Mouse (Mus musculus): ENCODE measurements around the gene Fam98c.
"Not testable (repeated sequence)": the region's sequence is repeated elsewhere in the genome, so short reads cannot be mapped to it uniquely, and the experiment has no call there.

Fam98c gene

DNA sequence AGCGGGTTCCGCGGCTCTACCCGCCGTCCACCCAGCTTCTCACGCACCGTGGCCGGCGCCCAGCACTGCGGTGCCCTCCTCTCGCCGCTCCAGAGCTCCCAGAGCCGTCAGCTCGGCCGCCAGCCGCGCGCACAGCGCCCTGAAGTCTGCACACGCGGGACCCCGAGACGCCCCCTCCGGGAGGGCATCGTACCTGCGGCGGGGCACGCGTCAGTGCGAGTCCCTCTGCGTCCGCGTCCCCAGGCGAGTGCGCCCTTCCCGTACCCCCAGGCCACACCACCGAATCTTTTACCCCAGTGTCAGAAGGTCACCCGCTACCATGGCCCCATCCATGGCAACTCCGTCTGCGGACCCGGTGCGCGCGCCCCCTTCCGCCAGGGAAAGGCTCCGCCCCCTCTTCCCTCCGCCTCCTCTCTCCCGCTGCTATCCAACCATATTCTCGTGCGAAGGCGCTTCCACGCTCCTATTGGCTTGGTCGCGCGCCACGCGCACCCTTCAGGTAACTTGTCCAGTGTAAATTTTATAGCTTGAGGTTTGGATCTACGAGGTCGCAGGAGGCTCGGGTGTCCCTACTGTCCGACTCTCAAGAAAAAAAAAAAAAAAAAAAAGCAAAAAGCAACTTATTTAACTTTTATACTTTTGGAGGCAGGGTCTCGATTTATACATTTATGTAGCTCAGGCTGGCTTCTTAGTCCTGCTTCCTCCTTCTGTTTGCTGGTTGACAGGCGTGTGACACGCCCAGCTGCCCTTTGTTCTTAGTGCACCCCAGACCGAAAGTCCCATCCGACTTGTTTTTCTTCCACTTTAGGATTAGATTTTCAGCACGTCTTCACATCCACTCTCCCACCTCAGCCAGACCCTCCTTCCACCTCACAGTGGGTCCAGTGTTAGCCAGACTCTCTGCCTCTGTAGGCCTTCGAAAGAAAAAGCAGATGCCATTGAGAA, at the start of gene Fam98c:
Fam98c (minus strand) TSS at position 397 of the 945 bp plus-strand sequence.
- peak; percentile 84 for DNase-seq (ENCODE audit: low spot score)

DNA sequence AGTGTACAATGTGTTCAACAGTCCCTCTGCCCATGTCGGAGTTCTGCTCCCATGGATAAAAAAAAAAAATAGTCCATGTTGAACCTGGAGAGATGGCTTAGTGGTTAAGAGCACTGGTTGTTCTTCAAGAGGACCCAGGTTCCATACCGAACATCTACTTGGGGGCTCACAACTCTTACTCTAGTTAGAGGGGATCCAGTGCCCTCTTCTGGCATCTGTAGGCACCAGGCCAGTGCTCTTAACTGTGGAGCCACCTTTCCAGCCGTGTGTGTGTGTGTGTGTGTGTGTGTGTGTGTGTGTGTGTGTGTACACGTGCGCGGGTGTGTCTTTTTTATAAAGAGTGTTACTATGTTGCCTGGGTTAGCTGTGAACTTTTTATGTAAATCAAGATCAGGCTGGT, 46.5 kb upstream of the Fam98c start:
- no peak for DNase-seq (ENCODE audit: low spot score)

DNA sequence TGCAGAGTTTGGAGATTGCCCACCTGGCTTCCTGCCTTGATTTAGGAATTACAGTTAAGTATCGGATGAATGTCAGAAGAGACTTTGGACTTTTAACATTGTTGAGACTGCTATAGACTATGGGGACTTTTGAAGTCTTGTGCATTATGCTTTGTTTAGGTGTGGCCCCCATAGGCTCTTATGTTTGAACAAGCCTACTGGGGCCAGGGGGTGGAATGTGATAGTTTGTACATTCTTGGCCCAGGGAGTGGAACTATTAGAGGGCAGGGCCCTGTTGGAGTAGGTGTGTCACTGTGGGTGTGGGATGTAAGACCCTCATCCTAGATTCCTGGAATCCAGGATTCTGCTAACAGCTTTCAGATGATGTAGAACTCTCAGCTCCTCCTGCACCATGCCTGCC, 38.2 kb upstream of the Fam98c start:
- DNase-seq (ENCODE audit: low spot score) = not testable (repeated sequence)

DNA sequence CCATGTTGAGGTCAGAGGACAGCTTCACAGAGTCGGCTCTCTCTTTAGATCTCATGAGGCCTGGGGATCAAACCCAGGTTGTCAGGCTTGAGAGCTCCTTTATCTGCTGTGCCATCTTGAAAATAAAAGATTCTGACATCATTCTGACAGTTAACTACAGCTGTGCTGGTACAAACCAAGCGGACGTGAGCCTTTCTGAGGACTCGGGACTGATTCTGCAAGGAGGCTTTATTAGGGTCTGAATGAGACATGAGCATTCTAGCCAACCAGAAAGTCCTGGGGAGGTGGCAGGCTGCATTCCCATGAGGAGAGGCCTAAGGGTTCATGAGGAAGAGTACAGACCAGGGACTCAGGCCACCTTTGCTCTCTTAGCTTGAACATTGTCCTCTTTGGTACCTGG, 25.3 kb upstream of the Fam98c start:
- DNase-seq (ENCODE audit: low spot score) = not testable (repeated sequence)

DNA sequence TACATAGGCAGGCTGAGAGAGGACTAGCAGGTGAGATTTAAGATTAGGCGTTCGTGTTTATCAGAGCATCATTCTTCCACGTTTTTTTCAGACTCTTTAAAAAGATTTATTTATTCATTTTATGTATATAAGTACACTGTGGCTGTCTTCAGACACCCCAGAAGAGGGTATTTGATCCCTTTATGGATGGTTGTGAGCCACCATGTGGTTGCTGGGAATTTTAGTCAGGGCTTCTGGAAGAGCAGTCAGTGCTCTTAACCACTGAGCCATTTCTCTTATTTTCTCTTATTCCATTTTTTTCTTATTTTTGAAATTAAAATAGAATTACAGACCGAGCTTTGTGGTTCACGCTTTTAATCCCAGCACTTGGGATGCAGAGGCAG, 24.8 kb upstream of the Fam98c start:
- DNase-seq (ENCODE audit: low spot score) = no peak

DNA sequence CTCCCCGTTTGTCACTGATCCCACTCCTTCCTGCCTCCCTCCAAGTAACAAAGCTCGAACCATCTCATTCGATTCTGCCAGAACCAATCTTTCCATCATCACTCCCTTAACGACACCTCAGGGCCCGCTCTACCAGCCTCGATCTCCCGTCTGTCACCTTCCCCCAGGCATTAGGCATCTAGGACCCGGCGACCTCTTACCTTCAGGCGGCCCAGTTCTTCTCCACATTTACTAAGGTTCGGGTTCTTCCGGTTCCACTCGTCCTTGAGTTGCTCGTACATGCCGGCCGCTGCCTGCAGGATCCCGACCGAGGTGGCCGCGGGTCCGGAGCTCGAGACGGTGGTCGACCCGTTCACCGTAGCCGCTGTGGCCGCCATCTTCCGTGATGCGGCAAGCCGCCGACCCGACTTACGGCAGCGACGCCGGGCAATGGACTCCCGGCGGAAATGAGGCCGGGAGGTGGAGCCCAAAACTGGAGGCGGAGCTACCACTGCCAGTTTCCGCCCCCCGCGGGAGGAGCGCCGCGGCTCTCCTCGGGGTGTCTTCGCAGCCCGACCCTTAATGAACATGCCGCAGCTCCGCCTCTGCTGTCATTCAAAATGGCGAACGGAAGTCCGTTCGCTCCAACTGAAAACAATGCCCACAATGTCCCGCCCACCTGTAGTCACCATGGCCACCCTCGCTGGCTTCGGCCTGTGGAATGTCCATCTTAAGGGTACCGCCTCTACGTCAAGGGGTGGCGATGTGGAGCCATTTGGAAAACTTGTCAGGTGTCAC, 24.2 kb upstream of the Fam98c start, which contains the start of gene Psmd8:
Psmd8 (minus strand) TSS at position 625 of the 777 bp plus-strand sequence.
- DNase-seq (ENCODE audit: low spot score) = peak; percentile 96

DNA sequence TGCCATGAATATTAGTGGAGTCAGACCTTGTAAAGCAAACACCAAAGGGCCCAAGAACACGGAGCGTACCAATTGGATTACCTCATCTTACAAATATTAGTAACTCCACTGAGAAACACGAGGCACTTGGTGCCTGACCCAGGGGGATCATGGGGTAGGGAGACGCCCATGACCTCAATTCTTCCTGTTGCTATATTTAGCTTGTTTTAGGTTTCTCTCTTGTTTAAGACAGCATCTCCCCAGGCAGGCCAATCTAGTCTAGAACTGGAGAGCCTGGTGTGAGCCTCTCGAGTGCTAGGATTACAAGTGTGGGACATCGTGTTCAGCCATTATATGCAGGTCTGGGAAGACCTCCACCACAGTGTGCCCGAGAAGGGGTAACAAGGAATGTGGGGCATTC, 23.3 kb upstream of the Fam98c start:
- DNase-seq (ENCODE audit: low spot score) = no peak

DNA sequence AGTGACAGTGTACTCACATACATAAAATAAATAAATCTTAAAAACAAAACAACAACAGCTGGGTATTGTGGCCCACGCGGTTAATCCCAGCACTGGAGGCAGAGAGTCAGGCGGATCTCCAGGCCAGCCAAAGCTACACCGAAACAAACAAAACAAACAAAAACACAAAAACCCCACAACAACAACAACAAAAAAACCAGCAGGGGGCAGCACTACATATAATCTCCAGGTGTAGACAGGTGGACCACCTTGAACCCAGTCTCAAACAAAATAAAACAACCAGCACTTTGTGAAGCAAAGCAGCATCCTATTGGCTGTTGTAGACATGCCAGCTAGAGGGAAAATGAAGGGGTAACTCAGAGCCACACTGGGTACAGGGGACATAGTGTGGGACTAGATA, 22.1 kb upstream of the Fam98c start:
- no peak for DNase-seq (ENCODE audit: low spot score)

DNA sequence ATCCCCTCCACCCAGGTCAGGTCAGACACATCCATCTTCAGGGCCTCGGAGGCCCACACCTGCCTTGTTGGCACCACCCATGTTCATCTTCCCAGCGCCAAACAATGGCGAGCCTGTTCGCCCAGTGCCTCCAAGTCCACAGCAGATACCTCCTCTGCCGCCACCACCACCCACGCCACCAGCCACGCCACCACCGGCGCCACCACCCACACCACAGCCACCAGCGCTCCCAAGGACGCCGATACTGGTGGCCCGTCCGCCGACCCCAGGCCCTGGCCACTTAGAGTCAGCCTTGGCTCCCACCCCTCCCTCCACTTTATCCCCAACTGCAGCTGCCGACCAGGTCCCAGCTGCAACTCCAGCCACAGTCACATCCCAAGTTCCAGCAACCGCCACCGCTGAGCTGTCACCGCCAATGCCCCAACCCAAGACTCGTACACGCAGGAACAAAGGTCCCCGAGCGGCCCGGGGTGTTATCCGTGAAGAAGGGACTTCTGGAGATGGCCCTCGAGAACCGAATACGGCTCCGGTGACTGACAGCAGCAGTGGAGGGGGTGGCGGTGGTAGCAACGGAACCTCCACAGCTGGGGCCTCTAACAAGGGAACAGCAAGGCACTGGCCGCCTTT, 16.5 kb upstream of the Fam98c start:
- no peak for DNase-seq (ENCODE audit: low spot score)

DNA sequence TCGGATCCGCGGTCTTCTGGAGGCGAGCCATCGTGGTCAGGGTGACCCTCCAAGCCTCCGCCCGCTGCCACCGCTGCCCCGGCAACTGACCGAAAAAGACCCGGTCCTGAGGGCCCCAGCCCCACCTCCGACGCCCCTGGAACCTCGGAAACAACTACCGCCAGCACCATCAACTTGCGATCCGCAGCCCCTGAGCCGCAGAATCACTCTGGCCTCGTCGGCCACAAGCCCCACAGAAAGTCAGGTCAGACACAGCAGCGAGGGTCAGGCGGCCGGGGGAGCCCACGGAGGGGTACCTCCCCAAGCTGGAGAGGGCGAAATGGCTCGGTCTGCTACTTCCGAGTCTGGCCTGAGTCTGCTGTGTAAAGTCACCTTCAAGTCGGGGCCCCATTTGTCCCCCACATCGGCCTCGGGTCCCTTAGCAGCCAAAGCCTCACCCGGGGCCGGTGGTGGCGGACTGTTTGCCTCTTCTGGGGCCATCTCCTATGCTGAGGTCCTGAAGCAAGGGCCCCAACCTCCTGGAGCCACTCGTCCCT, 15.6 kb upstream of the Fam98c start:
- DNase-seq (ENCODE audit: low spot score) = no peak

DNA sequence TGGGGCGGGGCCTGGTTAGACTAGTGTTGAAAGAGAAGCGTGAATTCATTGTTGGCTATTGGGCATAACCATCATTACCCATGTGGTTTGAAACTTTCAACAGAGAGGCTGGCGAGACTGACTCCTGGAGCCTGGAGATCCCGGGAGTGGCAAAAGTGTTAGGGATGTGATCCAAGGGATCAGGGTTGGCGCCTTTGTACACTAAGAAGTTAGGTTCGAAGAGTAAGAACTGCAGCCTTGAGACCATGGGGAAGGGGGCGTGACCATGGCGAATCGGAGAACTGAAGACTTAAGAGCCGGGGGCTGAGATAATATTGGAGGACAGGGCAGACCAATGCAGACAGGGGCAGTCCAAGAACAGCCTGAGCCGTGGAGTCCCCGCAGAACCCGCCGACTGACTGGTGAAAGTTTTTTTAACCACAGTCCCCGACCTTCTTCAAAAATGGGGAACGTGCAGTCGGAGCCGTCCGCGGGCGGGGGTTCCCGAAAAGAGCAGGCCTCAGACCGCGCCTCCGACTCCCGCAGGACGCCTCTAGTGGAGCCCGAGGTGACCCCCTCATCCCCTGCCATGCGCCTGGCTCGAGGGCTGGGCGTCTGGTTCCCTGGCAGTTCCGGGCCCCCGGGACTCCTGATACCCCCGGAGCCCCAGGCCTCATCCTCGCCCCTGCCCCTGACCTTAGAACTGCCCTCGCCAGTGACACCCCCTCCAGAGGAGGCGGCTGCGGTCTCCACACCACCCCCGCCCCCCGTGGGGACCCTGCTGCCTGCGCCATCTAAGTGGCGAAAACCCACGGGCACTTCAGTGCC, 14.9 kb upstream of the Fam98c start:
- DNase-seq (ENCODE audit: low spot score) = no peak

DNA sequence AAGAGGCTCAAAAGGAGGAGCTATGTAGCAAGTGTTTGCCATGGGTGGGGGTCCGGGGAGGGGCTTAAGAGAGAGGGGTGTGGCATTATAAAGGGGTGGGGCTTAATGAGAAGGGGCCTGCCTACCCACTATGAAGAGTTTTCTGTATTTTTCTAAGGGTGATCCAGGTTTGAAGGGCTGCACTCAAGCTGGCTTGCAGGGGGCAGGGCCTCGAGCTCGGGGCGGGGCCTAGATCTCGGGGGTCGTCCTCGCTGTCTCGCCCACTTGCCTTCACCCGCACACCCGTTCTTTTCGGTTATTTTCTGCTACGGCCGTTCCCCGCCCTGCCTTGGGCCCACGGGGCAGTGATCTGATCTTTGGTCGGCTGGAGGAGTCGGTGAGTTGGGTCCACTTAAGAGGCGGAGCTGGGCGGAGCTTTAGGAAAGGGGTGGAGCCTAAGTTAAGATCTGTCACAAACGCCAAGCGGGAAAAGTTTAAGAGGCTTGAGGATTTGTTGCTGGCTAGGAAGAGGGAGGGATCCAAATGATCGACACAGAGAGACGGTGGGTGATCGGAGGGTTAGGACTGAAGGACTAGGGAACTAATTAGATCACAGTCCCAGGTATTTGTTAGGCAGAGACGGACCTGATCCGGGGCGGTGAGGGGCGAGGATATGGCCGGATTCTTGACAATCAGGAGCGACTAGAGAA, 14.2 kb upstream of the Fam98c start, which contains the start of the genes Ggn and Spred3:
Ggn (plus strand) TSS at position 145 of the 689 bp plus-strand sequence.
Spred3 (minus strand) TSS at position 346 of the 689 bp plus-strand sequence.
- DNase-seq (ENCODE audit: low spot score) = peak; percentile 71

DNA sequence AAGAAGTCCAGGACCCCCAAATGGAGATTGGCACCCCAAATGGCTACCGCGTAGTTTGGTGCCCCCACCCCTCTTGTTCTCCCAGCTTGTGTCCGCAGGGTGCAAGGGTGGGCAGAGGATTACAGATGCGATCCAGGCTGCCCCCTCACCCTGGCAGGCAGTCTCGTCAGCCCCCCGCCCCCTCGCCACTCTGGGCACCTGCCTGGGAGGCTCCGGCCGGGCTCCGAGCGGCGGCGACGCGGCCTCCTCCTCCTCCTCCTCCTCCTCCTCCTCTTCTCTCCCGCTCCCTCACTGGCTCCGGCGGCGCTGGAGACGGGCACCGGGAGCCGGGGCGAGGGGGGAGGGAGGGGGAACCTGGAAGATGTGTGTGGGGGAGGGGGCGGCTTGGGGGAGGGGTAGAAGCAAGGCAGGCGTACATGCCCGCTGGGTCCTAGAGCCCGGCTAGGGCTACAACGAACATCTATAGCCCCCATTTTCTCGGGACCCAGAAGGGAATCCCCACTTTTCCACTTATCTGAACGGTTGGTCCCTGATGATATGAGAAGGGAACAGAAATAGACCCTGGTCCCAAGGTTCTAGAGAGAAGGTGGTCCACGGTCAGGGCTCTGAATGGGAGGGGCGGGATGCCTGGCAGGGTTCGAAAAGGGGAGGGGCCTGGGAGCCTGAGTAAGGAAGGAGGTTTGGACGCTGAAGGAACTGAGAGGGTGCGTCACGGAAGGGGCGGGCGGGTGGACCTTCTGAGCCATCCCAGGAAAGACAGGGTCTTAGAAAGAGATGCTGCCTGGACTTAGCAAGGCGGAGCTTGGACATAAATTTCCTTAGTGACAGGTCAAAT, 13.4 kb upstream of the Fam98c start:
- peak; percentile 83 for DNase-seq (ENCODE audit: low spot score)

DNA sequence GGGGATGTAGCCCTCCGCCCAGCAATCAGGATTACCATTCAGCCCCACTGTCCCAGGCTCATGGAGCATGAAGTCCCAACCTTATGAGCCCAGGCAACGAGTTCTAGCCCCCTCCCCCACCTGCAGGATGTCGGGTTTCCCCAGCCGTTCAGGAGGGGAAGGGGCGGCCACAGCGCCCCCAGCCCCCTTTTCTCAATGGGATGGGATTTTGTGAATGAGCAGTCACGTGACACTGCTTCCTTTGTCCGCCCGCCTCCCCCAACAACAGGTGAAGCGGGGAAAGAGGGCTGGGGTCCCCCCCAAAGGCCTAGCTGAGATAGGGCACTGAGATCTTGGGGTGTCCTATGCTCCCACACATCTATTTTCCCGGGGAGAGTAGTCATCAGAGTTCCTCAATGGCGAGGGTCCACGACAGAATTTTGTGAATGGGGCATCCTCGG, 12.8 kb upstream of the Fam98c start:
- DNase-seq (ENCODE audit: low spot score) = peak; percentile 44

DNA sequence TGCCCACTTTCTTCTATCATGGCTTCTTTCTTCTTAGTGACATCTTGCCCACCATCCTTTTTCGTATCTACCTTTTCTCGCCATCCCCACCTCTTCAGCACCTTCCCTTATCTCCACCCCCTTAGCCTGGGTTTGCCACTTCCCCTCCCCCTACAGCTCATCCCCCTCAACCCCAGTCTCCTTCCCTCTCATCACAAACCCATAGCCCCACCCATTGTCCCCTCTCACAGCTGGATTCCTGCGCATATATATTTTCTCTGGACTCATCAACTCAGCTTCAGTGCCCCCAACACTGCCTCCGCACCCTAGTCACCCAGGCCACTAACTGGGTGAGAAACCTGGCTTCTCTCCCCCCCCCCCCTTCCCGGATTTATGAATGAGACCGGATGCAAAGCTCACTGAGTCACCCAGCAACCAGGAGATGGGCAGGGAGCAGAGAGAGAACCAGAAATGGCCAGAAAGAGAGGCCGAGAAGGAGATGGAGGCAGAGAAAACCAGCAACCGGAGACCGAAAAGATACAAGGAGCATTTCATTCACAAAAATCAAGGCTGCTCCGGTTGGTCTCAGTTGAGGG, 12.2 kb upstream of the Fam98c start:
- no peak for DNase-seq (ENCODE audit: low spot score)

DNA sequence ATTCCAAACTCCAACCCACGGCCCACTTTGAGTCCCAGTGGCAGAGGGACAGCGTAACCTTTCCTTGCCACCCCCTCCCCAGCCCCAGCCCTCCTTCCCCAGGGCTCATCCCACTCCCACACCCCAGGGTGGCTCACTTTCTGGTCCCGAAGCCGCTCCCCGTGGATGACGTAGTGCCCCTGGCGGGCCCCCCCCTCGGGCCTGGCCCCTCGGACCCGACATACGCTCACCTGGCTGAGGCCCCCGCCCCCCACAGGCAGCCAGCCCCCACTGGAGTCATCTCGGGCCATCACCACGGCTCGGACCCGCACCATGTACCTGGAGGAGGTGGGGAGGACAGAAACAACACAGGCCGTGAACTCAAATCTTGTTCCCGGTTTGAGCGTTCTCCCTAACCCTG, 11.6 kb upstream of the Fam98c start:
- DNase-seq (ENCODE audit: low spot score) = no peak

DNA sequence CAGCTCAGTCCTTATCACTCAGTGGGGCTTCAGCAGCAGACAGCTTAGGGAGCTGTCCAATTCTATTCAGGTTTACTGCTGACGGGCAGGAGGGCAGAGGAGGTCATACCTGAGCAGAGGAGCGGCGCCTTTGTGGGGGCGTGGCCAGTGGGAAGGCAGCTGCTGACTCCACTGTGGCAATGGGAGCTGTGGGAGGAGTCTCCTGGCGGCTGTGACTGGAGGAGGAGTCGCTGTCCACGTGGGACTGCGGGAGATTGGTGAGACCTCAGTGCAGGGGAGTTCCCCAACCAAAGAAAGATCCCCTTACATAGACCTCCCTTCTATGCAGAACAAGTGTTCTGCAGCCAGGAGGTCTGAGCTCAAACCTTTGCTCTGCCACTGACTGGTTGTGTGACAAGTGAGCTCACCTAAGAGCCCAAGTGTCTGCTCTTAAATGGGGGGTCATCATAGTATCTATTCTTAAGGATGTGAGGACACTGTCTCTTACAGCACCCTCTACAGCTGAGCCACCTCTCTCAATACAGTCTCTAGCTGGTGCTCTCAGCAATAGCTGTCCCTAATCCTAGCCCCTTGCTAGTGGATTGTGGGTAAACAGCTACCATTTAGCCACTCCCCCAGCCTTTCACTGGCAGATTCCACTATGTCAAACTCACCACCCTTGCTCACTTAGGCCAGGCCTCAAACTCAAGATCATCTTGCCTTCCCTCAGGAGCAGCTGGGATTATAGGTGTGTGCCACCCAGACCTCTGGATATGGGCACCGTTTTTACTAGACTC, 6.9 kb upstream of the Fam98c start:
- no peak for DNase-seq (ENCODE audit: low spot score)

DNA sequence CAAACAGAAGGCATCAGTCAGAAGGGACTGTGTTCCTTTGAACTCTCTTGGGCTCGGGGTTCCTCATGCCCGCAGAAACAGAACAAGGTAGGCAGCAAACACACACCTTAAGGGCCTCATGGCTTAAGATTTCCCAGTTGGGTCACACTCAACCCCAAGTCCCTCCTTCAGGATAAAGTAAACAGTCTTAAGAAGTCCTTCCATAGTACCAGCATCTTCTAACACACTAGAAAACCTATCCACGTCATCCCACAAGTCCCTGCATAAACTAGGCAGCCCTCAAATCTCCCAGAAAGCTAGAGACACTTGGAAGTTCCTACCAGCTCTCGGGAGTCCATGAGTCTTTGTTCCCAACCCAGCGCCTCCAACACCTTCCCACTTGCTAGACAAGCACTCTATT, 6.3 kb upstream of the Fam98c start:
- DNase-seq (ENCODE audit: low spot score) = no peak
